Mouse (Mus musculus) embryonic stem cell, embryonic (primary cell): ENCODE results near the gene Rexo1.

Experiments used
- CTCF ChIA-PET, 4 experiments: fragments of 300-600 bp in 2 of 4; fragments of 350-600 bp in 2 of 4; sonication (Branson Sonifier 250); formaldehyde crosslinking; loops; one replicate each; lab custom pipeline; 2022; ENCODE audit warnings: inconsistent platforms in 2 of 4; lab: Charles Lee
- POLR2A ChIA-PET, 4 experiments: fragments of 300-600 bp in 2 of 4; fragments of 350-600 bp in 2 of 4; sonication (Branson Sonifier 250); formaldehyde crosslinking; loops; one replicate each; lab custom pipeline; 2022; ENCODE audit warnings: antibody characterized with exemption in 4 of 4, inconsistent platforms in 1 of 4; lab: Charles Lee

Gene Rexo1

GRCm38 (mm10) chr10:80553997-80554396, 7.4 kb downstream of the Rexo1 start:
- ChIA-PET CTCF (interaction anchor here in 3 of 4 experiments (0.6 to 1.6 kb wide), 9 partner anchors 8 to 178 kb away, joined by 3 to 6 read pairs (median 4); partner anchors contain the start of gene Atp8b3 (in 2 of the 3)), POLR2A (interaction anchor here in 2 of 4 experiments (0.7 to 4.9 kb wide), 9 partner anchors 7 to 122 kb away, joined by 3 to 23 read pairs (median 4); partner anchors contain the start of genes Atp8b3 (in 1 of the 2) and Rexo1 (in 1 of the 2))

DNA sequence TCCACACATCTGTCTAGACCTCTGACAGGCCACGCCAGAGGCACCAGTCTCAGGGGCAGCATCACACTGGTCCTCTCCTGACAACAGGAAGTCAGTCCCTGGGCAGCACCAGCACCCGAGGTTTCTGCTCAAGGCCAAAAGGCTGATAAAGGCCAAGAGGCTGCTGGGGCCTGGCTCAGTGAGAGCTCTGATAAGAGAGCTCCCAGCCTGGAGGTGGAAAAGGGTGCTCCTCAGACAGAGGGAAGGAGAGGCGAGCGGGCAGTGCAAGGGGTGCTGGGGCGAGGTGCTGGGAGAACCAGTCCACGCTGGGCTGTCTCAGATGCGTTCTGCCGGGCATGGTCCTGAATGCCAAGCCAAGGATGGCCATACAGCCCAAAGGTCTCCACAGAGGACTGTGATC, 7.8 kb downstream of the Rexo1 start:
- CTCF ChIA-PET = interaction anchor here in 2 of 4 experiments (1.0 to 1.6 kb wide), 5 partner anchors 8 to 177 kb away, joined by 3 to 4 read pairs (median 3); partner anchors contain the start of gene Atp8b3 (in 2 of the 2)

GRCm38 (mm10) chr10:80552364-80552763, 9.0 kb downstream of the Rexo1 start:
- POLR2A ChIA-PET = interaction anchor here in 3 of 4 experiments (0.7 to 4.9 kb wide), 11 partner anchors 9 to 124 kb away, joined by 3 to 23 read pairs (median 7); partner anchors contain the start of genes Atp8b3 (in 2 of the 3) and Rexo1 (in 2 of the 3)
- CTCF ChIA-PET = interaction anchor here (0.6 to 2.0 kb wide), 9 partner anchors 9 to 109 kb away, joined by 3 to 15 read pairs (median 4); partner anchors contain the start of genes Atp8b3 (in 2 of the 4) and Rexo1 (in 1 of the 4)

More for the DNA sequence above, 7.8 kb downstream of the Rexo1 start:
- POLR2A ChIA-PET = interaction anchor here in 2 of 4 experiments (0.7 to 4.9 kb wide), 6 partner anchors 8 to 123 kb away, joined by 3 to 23 read pairs (median 3); partner anchors contain the start of genes Csnk1g2 (in 1 of the 2) and Rexo1 (in 1 of the 2)

- CTCF ChIA-PET = interaction anchor here in 2 of 4 experiments (1.0 to 2.7 kb wide), 4 partner anchors 10 to 107 kb away, joined by 3 to 17 read pairs (median 4); partner anchors contain the start of genes Atp8b3 (in 1 of the 2) and Rexo1 (in 1 of the 2)
- POLR2A ChIA-PET = interaction anchor here in 2 of 4 experiments (0.6 to 3.1 kb wide), 7 partner anchors 11 to 127 kb away, joined by 3 to 13 read pairs (median 4); partner anchors contain the start of genes Atp8b3 (in 1 of the 2) and Rexo1 (in 1 of the 2)
Observed at GRCm38 (mm10) chr10:80549279-80549678, 12.1 kb downstream of the Rexo1 start.

DNA sequence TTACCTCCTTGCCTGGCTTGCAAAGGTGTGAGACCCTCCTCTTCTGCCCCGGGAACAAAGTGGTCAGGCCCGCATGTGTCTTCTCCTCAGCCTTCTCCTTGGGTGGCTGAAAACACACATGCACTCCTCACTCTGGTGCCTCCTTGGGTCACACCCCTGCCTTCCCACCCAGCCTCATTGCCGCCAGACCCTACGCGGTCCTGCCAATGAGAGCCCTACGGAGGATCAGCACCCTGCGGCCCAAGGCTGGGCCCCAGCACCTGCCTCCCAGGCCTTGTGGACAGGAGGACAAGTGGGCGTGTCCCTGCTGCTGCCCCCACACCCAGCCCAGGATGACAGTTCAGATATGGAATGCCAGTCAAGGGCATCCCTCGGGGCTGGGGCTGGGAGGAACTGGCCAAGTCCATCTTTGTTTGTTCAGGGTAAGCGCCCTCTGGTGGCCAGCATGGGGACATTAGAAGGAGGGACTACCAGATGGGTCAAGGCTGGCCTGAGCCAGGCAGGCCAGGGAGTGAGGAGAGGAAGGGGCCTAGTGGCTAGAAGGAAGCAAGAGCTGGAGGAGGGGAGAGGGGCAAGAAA, 12.8 kb downstream of the Rexo1 start:
- ChIA-PET CTCF (interaction anchor here (0.9 to 2.8 kb wide), 8 partner anchors 8 to 21 kb away, joined by 3 to 17 read pairs (median 6); partner anchors contain the start of genes Atp8b3 (in 3 of the 4) and Rexo1 (in 1 of the 4)), POLR2A (interaction anchor here in 3 of 4 experiments (0.6 to 3.1 kb wide), 9 partner anchors 9 to 113 kb away, joined by 3 to 13 read pairs (median 5); partner anchors contain the start of genes Atp8b3 (in 2 of the 3) and Rexo1 (in 1 of the 3))

GRCm38 (mm10) chr10:80547539-80547938, 13.8 kb downstream of the Rexo1 start:
- CTCF ChIA-PET = interaction anchor here (0.6 to 2.8 kb wide), 19 partner anchors 8 to 173 kb away, joined by 3 to 17 read pairs (median 3); partner anchors contain the start of genes Atp8b3 (in 4 of the 4) and Rexo1 (in 1 of the 4)

DNA sequence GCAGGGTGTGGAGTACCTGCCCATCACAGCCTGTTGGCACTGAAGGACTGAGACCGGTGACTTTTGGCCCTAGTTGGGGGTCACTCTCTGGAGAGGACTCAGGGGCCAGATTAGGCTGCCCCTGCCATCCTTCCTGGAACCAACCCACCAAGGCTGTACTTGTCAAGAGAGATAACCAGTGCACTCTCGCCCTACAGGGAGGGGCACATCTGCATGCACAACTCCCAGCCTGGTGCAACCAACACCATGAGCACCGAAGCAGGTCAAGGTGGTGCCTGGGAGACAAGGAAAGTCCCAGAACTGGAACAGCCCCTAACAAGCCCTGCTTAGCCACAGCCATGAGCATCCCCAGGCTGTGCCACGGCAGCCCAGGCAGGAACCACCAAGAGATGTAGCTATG, 14.4 kb downstream of the Rexo1 start:
- CTCF ChIA-PET = interaction anchor here (0.6 to 2.8 kb wide), 14 partner anchors 8 to 132 kb away, joined by 3 to 8 read pairs (median 4); partner anchors contain the start of genes Atp8b3 (in 4 of the 4) and Rexo1 (in 1 of the 4)
- POLR2A ChIA-PET = interaction anchor here in 2 of 4 experiments (0.9 to 4.2 kb wide), 6 partner anchors 10 to 110 kb away, joined by 3 to 19 read pairs (median 6); partner anchors contain the start of gene Rexo1 (in 1 of the 2)

More at GRCm38 (mm10) chr10:80547539-80547938, 13.8 kb downstream of the Rexo1 start:
- POLR2A ChIA-PET = interaction anchor here in 2 of 4 experiments (0.8 to 3.1 kb wide), 7 partner anchors 9 to 252 kb away, joined by 3 to 13 read pairs (median 5); partner anchors contain the start of genes Apc2 (in 1 of the 2), Atp8b3 (in 1 of the 2) and Rexo1 (in 1 of the 2)

DNA sequence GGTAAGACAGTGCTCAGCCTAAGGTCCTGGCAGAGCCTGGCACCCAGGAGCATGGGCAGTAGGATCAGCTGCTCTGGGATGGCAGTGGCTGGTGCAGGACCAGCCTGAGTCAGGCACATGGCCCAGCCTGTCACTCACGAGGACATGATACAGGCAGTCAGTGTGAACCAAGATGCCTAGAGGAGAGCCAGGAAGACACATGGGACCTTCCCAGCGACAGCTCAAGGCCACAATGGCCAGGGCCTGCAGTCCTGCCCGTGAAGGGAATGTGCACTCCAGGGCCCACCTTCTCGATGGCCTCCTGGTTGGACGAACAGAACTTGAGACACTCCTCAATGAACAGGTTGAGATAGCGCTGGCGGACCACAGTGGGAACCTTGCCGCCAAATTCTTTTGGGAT, 15.8 kb downstream of the Rexo1 start:
- ChIA-PET CTCF (interaction anchor here in 3 of 4 experiments (1.0 to 2.8 kb wide), 7 partner anchors 9 to 66 kb away, joined by 3 to 8 read pairs (median 5); partner anchors contain the start of gene Rexo1 (in 1 of the 3)), POLR2A (interaction anchor here in 3 of 4 experiments (0.7 to 4.2 kb wide), 10 partner anchors 10 to 133 kb away, joined by 3 to 19 read pairs (median 3); partner anchors contain the start of genes Mknk2 (in 1 of the 3) and Rexo1 (in 1 of the 3))

GRCm38 (mm10) chr10:80543873-80544272, 17.5 kb downstream of the Rexo1 start:
- POLR2A ChIA-PET = interaction anchor here in 2 of 4 experiments (1.0 to 4.2 kb wide), 4 partner anchors 14 to 134 kb away, joined by 3 to 19 read pairs (median 6); partner anchors contain the start of genes Mknk2 (in 1 of the 2) and Rexo1 (in 1 of the 2)
- CTCF ChIA-PET = interaction anchor here in 2 of 4 experiments (0.6 to 1.4 kb wide), 3 partner anchors 17 to 117 kb away, joined by 3 read pairs; partner anchors contain the start of gene Rexo1 (in 1 of the 2)

GRCm38 (mm10) chr10:80539493-80539892, 21.9 kb downstream of the Rexo1 start:
- POLR2A ChIA-PET = interaction anchor here (0.5 to 4.2 kb wide), 73 partner anchors 8 to 781 kb away, joined by 3 to 74 read pairs (median 5); partner anchors contain the start of genes Rexo1 (in 3 of the 4), Csnk1g2 (in 2 of the 4), Mbd3 (in 2 of the 4) and Mum1 (in 2 of the 4)
- CTCF ChIA-PET = interaction anchor here (0.6 to 3.2 kb wide), 70 partner anchors 8 to 663 kb away, joined by 3 to 30 read pairs (median 5); partner anchors contain the start of genes Rexo1 (in 3 of the 4), Abhd17a (in 2 of the 4), Csnk1g2 (in 2 of the 4) and Adamtsl5 (in 1 of the 4)

- POLR2A ChIA-PET = interaction anchor here (0.5 to 4.2 kb wide), 79 partner anchors 9 to 782 kb away, joined by 3 to 74 read pairs (median 4); partner anchors contain the start of genes Mbd3 (in 3 of the 4), Rexo1 (in 3 of the 4), Csnk1g2 (in 2 of the 4) and Mum1 (in 2 of the 4)
- CTCF ChIA-PET = interaction anchor here (0.5 to 3.2 kb wide), 85 partner anchors 8 to 664 kb away, joined by 3 to 30 read pairs (median 4); partner anchors contain the start of genes Rexo1 (in 4 of the 4), Abhd17a (in 2 of the 4), Csnk1g2 (in 2 of the 4) and Adamtsl5 (in 1 of the 4)
Observed at GRCm38 (mm10) chr10:80538710-80539394, 22.5 kb downstream of the Rexo1 start, which contains the start of gene Atp8b3. Gene Atp8b3, minus strand, starts transcription at chr10:80539124.

- ChIA-PET POLR2A (interaction anchor here (0.7 to 4.2 kb wide), 40 partner anchors 10 to 1511 kb away, joined by 3 to 74 read pairs (median 6); partner anchors contain the start of genes Rexo1 (in 3 of the 4), Csnk1g2 (in 2 of the 4), Mbd3 (in 2 of the 4) and Abhd17a (in 1 of the 4)), CTCF (interaction anchor here in 3 of 4 experiments (0.6 to 3.2 kb wide), 42 partner anchors 8 to 338 kb away, joined by 3 to 30 read pairs (median 6); partner anchors contain the start of genes Rexo1 (in 3 of the 3), Abhd17a (in 1 of the 3), Csnk1g2 (in 1 of the 3) and Mbd3 (in 1 of the 3))
Observed at GRCm38 (mm10) chr10:80538180-80538579, 23.2 kb downstream of the Rexo1 start.

GRCm38 (mm10) chr10:80535711-80536110, 25.6 kb downstream of the Rexo1 start:
- POLR2A ChIA-PET = interaction anchor here in 1 of 4 experiments (0.9 to 1.3 kb wide), 2 partner anchors 10 to 25 kb away, joined by 4 read pairs; no protein-coding TSS in a partner anchor

DNA sequence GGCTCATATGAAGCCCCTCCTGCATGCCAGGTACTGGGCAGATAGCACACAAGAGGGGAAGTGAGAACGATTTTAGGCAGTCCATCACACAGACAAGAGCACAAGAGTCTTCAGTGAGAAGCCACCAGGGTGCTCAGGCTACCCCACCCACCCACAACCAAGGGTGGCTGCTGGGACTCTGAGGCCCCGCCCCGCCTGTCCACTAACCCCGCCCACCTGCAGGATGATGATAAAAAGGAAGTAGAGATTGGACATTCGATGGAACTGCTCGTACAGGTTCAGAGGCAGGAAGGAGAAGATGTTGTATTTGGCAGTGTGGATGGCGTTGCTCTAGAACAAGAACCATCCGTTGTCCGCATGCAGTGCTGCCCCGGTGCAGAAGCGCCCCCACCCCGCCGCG, 26.3 kb downstream of the Rexo1 start:
- CTCF ChIA-PET = interaction anchor here in 1 of 4 experiments (1.1 kb wide), 1 partner anchor 25 kb away, joined by 6 read pairs; no protein-coding TSS in a partner anchor
- POLR2A ChIA-PET = interaction anchor here in 2 of 4 experiments (0.9 to 3.4 kb wide), 3 partner anchors 11 to 141 kb away, joined by 4 to 11 read pairs (median 4); no protein-coding TSS in a partner anchor

More at GRCm38 (mm10) chr10:80535711-80536110, 25.6 kb downstream of the Rexo1 start:
- CTCF ChIA-PET = interaction anchor here in 2 of 4 experiments (0.5 to 1.1 kb wide), 2 partner anchors 17 to 26 kb away, joined by 3 to 6 read pairs; no protein-coding TSS in a partner anchor

DNA sequence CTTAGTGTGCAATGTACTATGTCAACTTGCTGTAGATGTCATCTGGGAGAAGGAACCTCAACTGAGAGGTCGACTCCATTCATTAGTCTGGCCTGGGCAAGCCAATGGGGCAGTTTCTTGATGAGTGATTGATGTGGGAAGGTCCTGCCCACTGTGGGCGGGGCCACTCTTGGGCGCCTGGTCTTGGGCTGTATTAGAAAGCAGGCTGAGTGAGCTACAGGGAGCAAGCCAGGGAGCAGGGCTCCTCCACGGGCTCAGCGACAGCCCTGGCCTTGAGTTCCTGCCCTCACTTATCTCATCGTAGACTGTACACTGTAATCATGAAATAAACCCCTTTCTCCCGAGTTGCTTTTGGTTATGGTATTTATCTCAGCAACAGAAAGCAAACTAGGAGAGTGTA, 27.7 kb downstream of the Rexo1 start:
- ChIA-PET POLR2A (interaction anchor here (0.6 to 3.4 kb wide), 12 partner anchors 11 to 701 kb away, joined by 3 to 11 read pairs (median 3); partner anchors contain the start of genes Klf16 (in 1 of the 4), Mbd3 (in 1 of the 4) and Rexo1 (in 1 of the 4)), CTCF (interaction anchor here (0.6 to 2.2 kb wide), 12 partner anchors 10 to 183 kb away, joined by 3 to 14 read pairs (median 4); partner anchors contain the start of gene Rexo1 (in 1 of the 4))
